Mouse (Mus musculus) megakaryocyte, embryonic 14.5 days (primary cell): ENCODE results near the gene Castor2. TPM values are rescaled to one million over a fixed set of nuclear protein-coding genes. Genes with fewer than 3 reads are reported as not detected.

Source experiments
- H3K27me3 ChIP-seq: replicated peaks from 2 replicates; pipeline ENCODE3; 2012; ENCODE audit warnings: inconsistent platforms
- H3K36me3 ChIP-seq: replicated peaks from 2 replicates; pipeline ENCODE3; 2012; ENCODE audit warnings: low read length, inconsistent platforms, mixed read lengths
- H3K4me1 ChIP-seq: 2 replicates; pipeline ENCODE4 v1.6.1; 2012; ENCODE audit warnings: inconsistent platforms
- H3K4me3 ChIP-seq: replicated peaks from 2 replicates; pipeline ENCODE3; 2012; ENCODE audit warnings: moderate library complexity, mild to moderate bottlenecking, inconsistent platforms
- H3K9me3 ChIP-seq: 2 replicates; pipeline ENCODE4 v1.6.1; 2012; ENCODE audit warnings: inconsistent platforms
- FLI1 ChIP-seq: IDR thresholded peaks from 2 replicates; pipeline ENCODE4 v1.6.1; 2012; ENCODE audit warnings: low read length, inconsistent platforms, mixed read lengths
- GATA1 ChIP-seq: IDR thresholded peaks from 3 replicates; pipeline ENCODE4 v1.6.1; 2012; ENCODE audit warnings: mixed read lengths, low read length, inconsistent platforms, borderline replicate concordance
- polyA plus RNA-seq: library from polyadenylated mRNA; stranded (reverse); fragments of >175 nt; gene quantifications from 2 replicates; pipeline ENCODE4 v1.2.3, GENCODE M21; 2012; ENCODE audit warnings: low replicate concordance; ENCODE audit not compliant: insufficient read depth

Castor2 gene
- polyA plus RNA-seq, 1 experiment, result 2.1 TPM

DNA sequence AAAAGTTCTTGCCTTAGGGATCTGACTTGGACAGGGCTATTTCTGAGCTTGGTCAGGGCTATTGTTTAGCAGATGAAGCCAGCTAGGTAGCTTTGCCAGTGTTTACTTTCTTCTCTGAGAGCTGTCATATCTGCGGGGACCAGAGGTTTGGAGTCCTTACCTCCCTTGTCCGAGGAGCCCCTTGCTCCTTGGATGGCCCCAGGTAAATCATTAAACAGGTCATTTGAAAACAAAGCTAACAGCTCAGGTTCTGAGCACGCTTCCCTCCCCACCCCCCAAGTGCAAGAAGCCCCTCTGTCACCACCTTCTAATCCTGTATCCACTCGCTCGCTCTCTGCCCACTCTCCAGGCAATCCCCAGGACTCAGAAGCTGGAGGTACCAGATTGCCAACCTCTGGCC, 1.8 kb downstream of the Castor2 start:
- H3K36me3 ChIP-seq, result no peaks in the 10 kb centered on the region
- TF ChIP-seq FLI1 (no peak), GATA1 (no peak)

DNA sequence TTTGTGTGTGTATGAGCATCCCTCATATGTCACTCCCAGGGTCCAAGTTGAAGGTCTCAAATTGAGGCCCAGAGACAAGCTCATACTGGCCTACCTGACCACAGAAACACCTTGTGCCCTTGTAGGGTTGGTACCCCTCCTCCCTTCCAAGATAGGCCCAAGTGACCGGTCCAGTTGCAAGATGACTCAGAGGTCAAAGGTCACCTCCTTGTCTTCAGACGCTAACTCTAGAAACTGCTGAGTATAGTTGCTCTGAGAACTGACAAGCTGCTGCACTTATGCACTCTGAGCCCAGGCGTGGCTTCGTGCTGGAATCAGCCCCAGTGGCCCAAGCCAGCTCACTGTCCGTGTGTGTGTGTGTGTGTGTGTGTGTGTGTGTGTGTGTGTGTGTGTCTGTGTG, 2.4 kb downstream of the Castor2 start:
- TF ChIP-seq GATA1 (no peak), FLI1 (no peak)
- Histone ChIP-seq H3K9me3 (peaks cover 14% of the 10 kb centered on the region), H3K4me1 (peaks cover 34% of the 10 kb centered on the region), H3K27me3 (peaks cover 10% of the 10 kb centered on the region), H3K36me3 (no peaks in the 10 kb centered on the region), H3K4me3 (no peak overlapping the region)

More for the DNA sequence above, 1.8 kb downstream of the Castor2 start:
- peaks cover 15% of the 10 kb centered on the region for H3K9me3 ChIP-seq
- no peak overlapping the region for H3K4me3 ChIP-seq
- H3K27me3 ChIP-seq, result peaks cover 12% of the 10 kb centered on the region
- peaks cover 34% of the 10 kb centered on the region for H3K4me1 ChIP-seq

DNA sequence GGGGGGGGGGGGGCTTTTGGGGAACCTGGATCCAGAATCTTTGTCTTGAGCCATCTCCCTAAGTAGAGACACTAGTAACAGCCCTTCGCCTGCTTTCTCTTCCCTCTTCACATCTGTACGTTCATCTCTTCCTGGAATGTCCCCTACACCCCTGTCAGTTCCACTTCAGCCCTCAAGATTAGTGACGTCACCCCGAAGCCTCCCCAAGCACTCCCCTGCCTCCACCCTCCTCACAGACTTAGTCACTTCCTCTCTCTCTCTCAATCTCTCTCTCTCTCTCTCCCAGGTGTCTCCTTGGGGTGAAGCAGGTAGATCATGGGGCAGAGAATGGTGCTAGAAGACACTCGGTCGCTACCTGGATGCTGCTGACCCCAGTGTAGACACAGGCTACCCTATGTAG, 3.2 kb downstream of the Castor2 start:
- no peak overlapping the region for H3K4me3 ChIP-seq
- peaks cover 9% of the 10 kb centered on the region for H3K27me3 ChIP-seq
- no peak for TF ChIP-seq FLI1
- TF ChIP-seq GATA1, result no peak
- H3K9me3 ChIP-seq, result peaks cover 10% of the 10 kb centered on the region
- H3K4me1 ChIP-seq, result peaks cover 34% of the 10 kb centered on the region
- no peaks in the 10 kb centered on the region for H3K36me3 ChIP-seq

DNA sequence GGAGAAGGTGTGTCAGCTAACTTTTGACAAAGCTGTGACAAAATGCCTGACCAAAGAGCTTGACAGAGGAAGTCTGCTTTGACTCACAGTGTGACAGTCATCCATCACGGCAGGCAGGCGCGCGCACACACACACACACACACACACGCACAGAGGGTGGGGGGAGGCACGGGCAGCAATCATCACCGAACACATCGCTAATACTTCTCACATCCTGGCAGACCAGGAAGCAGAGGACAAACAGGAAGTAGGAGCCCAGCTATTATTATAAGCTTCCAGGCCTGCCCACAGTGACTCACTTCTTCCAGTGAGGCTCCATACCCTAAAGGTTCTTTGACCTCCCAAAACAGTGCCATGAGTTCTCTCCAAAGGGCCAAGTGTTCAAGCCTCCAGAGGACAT, 6.3 kb downstream of the Castor2 start:
- peaks cover 3% of the 10 kb centered on the region for H3K27me3 ChIP-seq
- H3K4me3 ChIP-seq, result peak overlapping the region; percentile 50
- H3K9me3 ChIP-seq, result peaks cover 18% of the 10 kb centered on the region

GRCm38 (mm10) chr5:134114981-134115380, 15.5 kb downstream of the Castor2 start:
- H3K36me3 ChIP-seq, result no peaks in the 10 kb centered on the region
- H3K9me3 ChIP-seq, result peaks cover 13% of the 10 kb centered on the region
- H3K27me3 ChIP-seq, result peaks cover 3% of the 10 kb centered on the region
- H3K4me1 ChIP-seq, result no peaks in the 10 kb centered on the region
- no peak overlapping the region for H3K4me3 ChIP-seq
- no peak for TF ChIP-seq GATA1

More for the DNA sequence above, 6.3 kb downstream of the Castor2 start:
- Histone ChIP-seq H3K36me3 (no peaks in the 10 kb centered on the region), H3K4me1 (peaks cover 18% of the 10 kb centered on the region)
- no peak for TF ChIP-seq FLI1
- TF ChIP-seq GATA1, result no peak

DNA sequence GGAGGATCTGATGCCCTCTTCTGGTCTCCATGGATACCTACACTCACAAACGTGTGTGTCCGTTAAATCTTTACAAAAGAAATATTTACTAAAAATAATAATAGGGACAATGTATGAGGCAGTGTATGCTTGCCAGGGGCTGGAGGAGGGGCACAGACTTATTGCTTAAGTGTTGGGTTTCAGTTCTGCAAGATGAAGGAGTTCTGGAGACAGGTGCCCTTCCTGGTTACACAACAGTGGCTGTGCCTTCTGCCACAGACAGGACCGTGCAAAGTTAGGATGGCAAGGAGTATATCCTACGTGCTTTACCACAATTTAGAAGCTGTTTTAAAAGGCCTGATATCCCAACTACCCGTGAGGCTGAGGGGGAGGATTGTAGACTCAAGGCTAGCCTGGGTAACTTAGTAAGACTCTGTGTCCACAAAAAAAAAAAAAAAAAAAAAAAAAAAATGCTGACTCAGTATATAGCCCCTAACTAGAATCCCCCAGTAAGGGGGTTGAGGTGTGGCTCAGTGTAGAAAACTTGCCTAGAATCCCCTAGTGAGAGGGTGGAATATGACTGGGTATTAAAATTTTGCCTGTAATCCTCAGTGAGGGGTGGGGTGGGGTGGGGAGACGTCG, 16.2 kb downstream of the Castor2 start:
- TF ChIP-seq GATA1 (no peak), FLI1 (no peak)
- Histone ChIP-seq H3K4me3 (no peak overlapping the region), H3K27me3 (no peaks in the 10 kb centered on the region), H3K9me3 (peaks cover 9% of the 10 kb centered on the region), H3K36me3 (no peaks in the 10 kb centered on the region), H3K4me1 (no peaks in the 10 kb centered on the region)

GRCm38 (mm10) chr5:134118798-134119407, 19.4 kb downstream of the Castor2 start:
- Histone ChIP-seq H3K9me3 (no peaks in the 10 kb centered on the region), H3K4me1 (no peaks in the 10 kb centered on the region)
- TF ChIP-seq GATA1 (no peak), FLI1 (no peak)

DNA sequence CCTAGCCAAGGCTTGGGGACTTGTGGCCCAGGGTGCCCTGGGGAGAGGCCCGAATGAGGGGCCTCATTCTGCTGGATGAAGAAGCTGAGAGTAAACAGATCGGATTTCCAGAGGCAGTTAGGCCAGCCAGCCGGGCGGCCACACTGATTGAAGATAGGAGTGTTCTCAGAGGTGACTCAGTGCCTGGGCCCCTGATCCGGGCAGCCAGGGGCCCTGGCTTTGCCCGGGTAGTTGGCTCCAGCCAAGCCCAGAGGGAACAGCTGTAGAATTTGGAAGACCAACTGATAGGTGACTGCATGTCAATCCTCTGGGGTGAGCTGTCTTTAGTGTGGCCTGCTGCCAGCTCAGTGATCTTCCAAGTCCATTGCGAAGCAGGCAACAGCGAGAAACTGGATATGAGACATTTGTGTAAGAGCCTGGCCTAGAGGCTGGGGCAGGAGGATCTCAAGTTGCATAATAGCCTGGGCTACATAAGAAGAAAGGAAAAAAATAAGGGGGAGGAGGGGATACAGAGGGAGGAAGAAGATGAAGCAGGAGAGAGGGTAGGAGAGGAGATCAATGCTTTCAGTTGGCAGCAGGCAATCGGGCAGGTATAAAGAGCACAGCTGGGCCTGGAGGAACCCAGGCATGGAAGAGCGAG, 20.1 kb downstream of the Castor2 start:
- Histone ChIP-seq H3K4me1 (no peaks in the 10 kb centered on the region), H3K27me3 (no peaks in the 10 kb centered on the region), H3K36me3 (no peaks in the 10 kb centered on the region), H3K9me3 (no peaks in the 10 kb centered on the region), H3K4me3 (no peak overlapping the region)
- no peak for TF ChIP-seq GATA1
- TF ChIP-seq FLI1, result no peak

More at GRCm38 (mm10) chr5:134118798-134119407, 19.4 kb downstream of the Castor2 start:
- Histone ChIP-seq H3K4me3 (no peak overlapping the region), H3K27me3 (no peaks in the 10 kb centered on the region), H3K36me3 (no peaks in the 10 kb centered on the region)

DNA sequence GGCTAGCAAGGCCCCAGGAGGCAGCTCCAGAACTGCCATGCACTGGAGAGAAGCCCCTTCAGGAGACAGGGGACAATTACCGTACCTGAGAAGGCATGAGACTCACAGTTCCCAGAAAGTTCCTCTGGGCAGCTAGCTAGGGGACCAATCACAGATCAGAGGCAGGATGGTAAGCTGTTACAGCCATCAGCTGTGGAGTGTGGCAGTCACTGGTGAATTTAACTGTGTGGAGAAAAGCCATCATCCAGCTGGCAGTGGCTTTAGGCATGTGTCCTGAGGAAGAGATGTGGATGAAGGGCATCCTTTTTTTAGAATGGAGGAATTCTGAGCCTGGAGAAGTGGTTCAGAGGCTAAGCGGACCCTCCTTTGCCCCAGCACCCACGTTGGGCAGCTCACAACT, 20.6 kb downstream of the Castor2 start:
- no peak overlapping the region for H3K4me3 ChIP-seq
- H3K27me3 ChIP-seq, result no peaks in the 10 kb centered on the region
- H3K4me1 ChIP-seq, result no peaks in the 10 kb centered on the region
- no peaks in the 10 kb centered on the region for H3K9me3 ChIP-seq
- H3K36me3 ChIP-seq, result no peaks in the 10 kb centered on the region
- TF ChIP-seq FLI1 (no peak), GATA1 (no peak)

DNA sequence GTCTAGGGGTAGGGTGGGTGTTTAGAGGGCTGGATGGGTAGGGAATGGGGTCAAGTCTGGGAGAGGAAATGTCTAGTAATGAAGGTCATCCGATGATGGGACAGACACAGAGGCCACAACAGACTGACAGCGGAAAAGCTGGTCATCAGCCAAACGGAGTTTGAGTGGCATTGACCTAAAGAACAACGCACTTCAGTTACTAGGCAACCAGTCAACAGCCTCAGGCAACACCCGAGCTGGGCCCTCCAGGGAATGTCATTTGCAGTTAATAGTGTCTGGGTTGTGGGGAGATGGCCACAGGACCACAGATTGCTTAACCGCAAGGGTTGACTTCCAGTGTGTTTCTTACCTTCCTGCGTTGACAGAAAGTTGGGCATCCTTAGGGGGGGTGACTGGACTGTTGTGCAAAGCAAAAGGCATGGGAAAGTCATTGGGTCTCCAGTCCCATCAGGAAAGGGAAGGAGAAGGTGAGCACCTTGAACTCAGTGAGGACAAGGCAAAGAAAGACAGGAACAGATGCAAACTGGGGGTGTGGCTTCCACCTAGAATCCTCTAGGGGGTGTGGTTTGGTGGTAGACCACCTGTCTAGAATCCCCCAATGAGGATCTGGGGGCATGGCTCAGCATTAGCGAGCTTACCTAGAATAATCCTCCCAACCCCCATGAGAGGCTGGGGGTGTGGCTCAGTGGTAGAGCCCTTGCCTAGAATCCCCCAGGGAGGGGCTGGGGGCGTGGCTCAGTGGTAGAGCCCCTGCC, 21.8 kb downstream of the Castor2 start:
- Histone ChIP-seq H3K27me3 (no peaks in the 10 kb centered on the region), H3K4me1 (no peaks in the 10 kb centered on the region), H3K4me3 (no peak overlapping the region), H3K36me3 (no peaks in the 10 kb centered on the region), H3K9me3 (no peaks in the 10 kb centered on the region)
- TF ChIP-seq GATA1 (no peak), FLI1 (no peak)
